Mouse (Mus musculus) myocyte (in vitro differentiated cells): ENCODE results near the gene Prph2.

Source experiments
- CEBPB ChIP-seq: IDR thresholded peaks from 2 replicates; pipeline ENCODE4 v1.6.1; 2011; ENCODE audit warnings: mild to moderate bottlenecking, moderate library complexity; ENCODE audit not compliant: poor library complexity, insufficient read depth, severe bottlenecking
- E2F4 ChIP-seq: IDR thresholded peaks from one replicate; pipeline ENCODE4 v1.6.1; 2011; ENCODE audit warnings: mild to moderate bottlenecking, control low read depth, moderate library complexity; ENCODE audit not compliant: insufficient read depth
- MAX ChIP-seq: IDR thresholded peaks from one replicate; pipeline ENCODE4 v1.6.1; 2011; ENCODE audit warnings: low read depth, mild to moderate bottlenecking, control low read depth
- MYOD1 ChIP-seq, 3 experiments: IDR thresholded peaks; one replicate each; pipeline ENCODE4 v1.6.1; 2011; ENCODE audit warnings: control low read depth in 2 of 3, low read depth in 2 of 3, mild to moderate bottlenecking in 2 of 3, moderate library complexity in 1 of 3; ENCODE audit not compliant: insufficient read length in 2 of 3, control insufficient read depth in 1 of 3
- MYOG ChIP-seq, 3 experiments: IDR thresholded peaks; one replicate each; pipeline ENCODE4 v1.6.1; 2011; ENCODE audit warnings: control low read depth in 2 of 3, low read depth in 2 of 3, mild to moderate bottlenecking in 2 of 3; ENCODE audit not compliant: insufficient read length in 2 of 3, control insufficient read depth in 1 of 3, insufficient read depth in 1 of 3
- POLR2A ChIP-seq: IDR thresholded peaks from one replicate; pipeline ENCODE4 v1.6.1; 2011; ENCODE audit warnings: low read depth, mild to moderate bottlenecking, control low read depth, moderate library complexity; ENCODE audit not compliant: insufficient read length
- POLR2AphosphoS2 ChIP-seq: IDR thresholded peaks from one replicate; pipeline ENCODE4 v1.6.1; 2011; ENCODE audit warnings: low read depth, control low read depth; ENCODE audit not compliant: insufficient read length
- REST ChIP-seq: IDR thresholded peaks from one replicate; pipeline ENCODE4 v1.6.1; 2011; ENCODE audit warnings: mild to moderate bottlenecking, control low read depth, moderate library complexity; ENCODE audit not compliant: insufficient read depth, insufficient read length
- SRF ChIP-seq: IDR thresholded peaks from one replicate; pipeline ENCODE4 v1.6.1; 2011; ENCODE audit warnings: low read depth; ENCODE audit not compliant: control insufficient read depth, insufficient read length
- TCF12 ChIP-seq: IDR thresholded peaks from one replicate; pipeline ENCODE4 v1.6.1; 2011; ENCODE audit warnings: mild to moderate bottlenecking, control low read depth; ENCODE audit not compliant: poor library complexity, insufficient read depth, severe bottlenecking
- USF1 ChIP-seq: IDR thresholded peaks from one replicate; pipeline ENCODE4 v1.6.1; 2011; ENCODE audit warnings: low read depth, mild to moderate bottlenecking, control low read depth, moderate library complexity

DNA sequence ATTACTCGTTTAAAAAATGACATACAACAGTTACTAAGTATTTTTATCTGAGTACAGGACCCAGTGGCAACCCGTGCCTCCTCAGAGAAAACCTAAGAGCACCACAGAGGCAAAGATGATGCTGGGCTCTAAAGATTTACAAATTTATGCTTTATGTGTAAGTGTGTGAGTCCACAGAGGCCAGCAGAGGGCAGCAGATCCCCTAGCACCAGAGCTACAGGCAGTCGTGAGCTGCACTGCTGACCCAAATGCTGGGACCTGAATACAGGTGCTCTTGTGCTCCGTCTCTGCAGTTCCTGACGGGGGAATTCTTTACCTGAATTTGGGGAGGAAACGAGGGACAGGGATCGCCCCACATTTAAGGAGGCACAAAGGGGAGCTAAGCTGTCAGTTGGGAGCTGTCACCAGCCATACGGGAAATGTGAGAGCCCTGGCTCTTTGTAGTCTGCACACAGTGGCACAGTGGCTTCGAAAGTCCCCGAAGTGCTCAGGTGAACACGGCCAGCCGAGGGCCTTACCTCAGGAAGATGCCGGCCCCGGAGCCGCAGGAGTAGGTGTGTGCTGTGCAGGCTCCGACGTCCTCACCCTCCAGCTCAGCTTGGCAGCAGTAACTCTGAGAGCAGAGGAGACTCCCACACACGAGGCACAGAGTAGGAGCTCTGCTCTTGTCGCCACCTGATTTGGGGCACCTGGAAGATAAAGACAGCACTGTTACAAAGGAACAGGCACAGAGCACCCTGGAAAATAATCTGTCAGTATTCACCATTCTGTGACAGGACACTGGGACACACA is 23.5 kb downstream of the Prph2 start:
- TF ChIP-seq TCF12: no peak
- no peak for TF ChIP-seq CEBPB
- no peak for TF ChIP-seq POLR2A
- TF ChIP-seq E2F4: no peak
- TF ChIP-seq REST: no peak
- TF ChIP-seq MYOD1 (IDR thresholded peaks at IDR 0.05; ENCODE audit: control insufficient read depth in 1 of 3, insufficient read length in 2 of 3, low read depth in 2 of 3): no peak
- no peak for TF ChIP-seq USF1
- no peak for TF ChIP-seq POLR2AphosphoS2
- no peak for TF ChIP-seq MYOG (IDR thresholded peaks at IDR 0.05; ENCODE audit: control insufficient read depth in 1 of 3, insufficient read depth in 1 of 3, insufficient read length in 2 of 3, low read depth in 2 of 3)
- TF ChIP-seq SRF: no peak
- TF ChIP-seq MAX: no peak
